Mouse (Mus musculus) ES-Bruce4 (cell line): Measurements from ENCODE around the gene Kmt2c. TPM values are rescaled to one million over a fixed set of nuclear protein-coding genes. Genes with fewer than 3 reads are reported as not detected.

Source experiments
- H3K27ac ChIP-seq: 2 replicates; pipeline ENCODE4 v1.5.1; 2012; ENCODE audit warnings: low read length, inconsistent platforms; ENCODE audit not compliant: insufficient read depth
- H3K27me3 ChIP-seq: 2 replicates; pipeline ENCODE4 v1.6.1; 2012; ENCODE audit warnings: mild to moderate bottlenecking, low read length, inconsistent platforms; ENCODE audit not compliant: control insufficient read depth, poor library complexity, insufficient read depth, severe bottlenecking
- H3K36me3 ChIP-seq: 2 replicates; pipeline ENCODE4 v1.6.1; 2012; ENCODE audit warnings: inconsistent platforms, mild to moderate bottlenecking, low read length, moderate library complexity; ENCODE audit not compliant: control insufficient read depth, poor library complexity, insufficient read depth, severe bottlenecking
- H3K4me1 ChIP-seq: one replicate; pipeline ENCODE4 v1.8.1; 2011; ENCODE audit warnings: low read length; ENCODE audit not compliant: control insufficient read depth, insufficient read depth
- H3K4me3 ChIP-seq: 2 replicates; pipeline ENCODE4 v1.5.1; 2011; ENCODE audit warnings: low read depth, mild to moderate bottlenecking, low read length
- H3K9ac ChIP-seq: 2 replicates; pipeline ENCODE4 v1.6.1; 2012; ENCODE audit warnings: low read depth, mild to moderate bottlenecking, inconsistent platforms; ENCODE audit not compliant: poor library complexity, severe bottlenecking
- H3K9me3 ChIP-seq: replicated peaks from 2 replicates; pipeline ENCODE4 v1.6.1; 2012; ENCODE audit warnings: mild to moderate bottlenecking, low read length, inconsistent platforms; ENCODE audit not compliant: control insufficient read depth, poor library complexity, insufficient read depth, severe bottlenecking
- CTCF ChIP-seq: IDR thresholded peaks from one replicate; pipeline ENCODE4 v1.8.1; 2011; ENCODE audit warnings: low read depth, low read length
- EP300 ChIP-seq: IDR thresholded peaks from 2 replicates; pipeline ENCODE4 v1.6.1; 2011; ENCODE audit warnings: low read depth, low read length; ENCODE audit not compliant: insufficient read depth
- POLR2A ChIP-seq: IDR thresholded peaks from one replicate; pipeline ENCODE4 v1.8.1; 2011; ENCODE audit warnings: low read length; ENCODE audit not compliant: insufficient read depth
- polyA plus RNA-seq: library from polyadenylated mRNA; stranded (reverse); fragments of >200 nt; gene quantifications from 2 replicates; pipeline ENCODE4 v1.2.4, GENCODE M21; 2011; ENCODE audit warnings: low read depth; ENCODE audit not compliant: missing spikeins, insufficient read depth, insufficient read length

Kmt2c gene
- polyA plus RNA-seq, 1 experiment: 27.1 TPM

- Histone ChIP-seq H3K4me3 (no peak overlapping the region), H3K27me3 (no peaks in the 10 kb centered on the region), H3K9ac (no peak overlapping the region), H3K36me3 (peaks cover under 1% of the 10 kb centered on the region; the same call in 1 of the 2 replicates), H3K4me1 (peaks cover 5% of the 10 kb centered on the region), H3K9me3 (no peaks in the 10 kb centered on the region), H3K27ac (peak overlapping the region; percentile 30; the same call in 1 of the 2 replicates)
- TF ChIP-seq POLR2A (no peak), CTCF (no peak), EP300 (peak; percentile 79)
Observed at GRCm38 (mm10) chr5:25275629-25276028, 223.0 kb downstream of the Kmt2c start.

- no peaks in the 10 kb centered on the region for H3K9me3 ChIP-seq
- TF ChIP-seq EP300 (no peak), POLR2A (no peak), CTCF (no peak)
- no peaks in the 10 kb centered on the region for H3K36me3 ChIP-seq
- no peak overlapping the region for H3K4me3 ChIP-seq
- H3K27ac ChIP-seq: no peak overlapping the region
- H3K27me3 ChIP-seq: no peaks in the 10 kb centered on the region
- no peak overlapping the region for H3K9ac ChIP-seq
- no peaks in the 10 kb centered on the region for H3K4me1 ChIP-seq
Observed at GRCm38 (mm10) chr5:25268258-25268888, 230.2 kb downstream of the Kmt2c start.

GRCm38 (mm10) chr5:25262266-25262665, 236.3 kb downstream of the Kmt2c start:
- no peaks in the 10 kb centered on the region for H3K36me3 ChIP-seq
- TF ChIP-seq EP300 (no peak), CTCF (no peak), POLR2A (no peak)
- no peaks in the 10 kb centered on the region for H3K9me3 ChIP-seq
- no peak overlapping the region for H3K27ac ChIP-seq
- no peaks in the 10 kb centered on the region for H3K4me1 ChIP-seq
- H3K9ac ChIP-seq: no peak overlapping the region
- H3K4me3 ChIP-seq: no peak overlapping the region
- no peaks in the 10 kb centered on the region for H3K27me3 ChIP-seq

- Histone ChIP-seq H3K4me1 (no peaks in the 10 kb centered on the region), H3K4me3 (no peak overlapping the region), H3K27ac (no peak overlapping the region), H3K36me3 (no peaks in the 10 kb centered on the region), H3K9me3 (no peaks in the 10 kb centered on the region), H3K27me3 (no peaks in the 10 kb centered on the region), H3K9ac (no peak overlapping the region)
- TF ChIP-seq CTCF: no peak
- no peak for TF ChIP-seq EP300
- no peak for TF ChIP-seq POLR2A
Observed at GRCm38 (mm10) chr5:25261452-25261851, 237.1 kb downstream of the Kmt2c start.

- Histone ChIP-seq H3K36me3 (no peaks in the 10 kb centered on the region), H3K9ac (no peak overlapping the region), H3K4me3 (no peak overlapping the region), H3K9me3 (no peaks in the 10 kb centered on the region), H3K27ac (no peak overlapping the region), H3K4me1 (no peaks in the 10 kb centered on the region), H3K27me3 (no peaks in the 10 kb centered on the region)
- TF ChIP-seq EP300 (no peak), POLR2A (no peak), CTCF (no peak)
Observed at GRCm38 (mm10) chr5:25256686-25257085, 241.9 kb downstream of the Kmt2c start.

- TF ChIP-seq POLR2A (no peak), CTCF (no peak), EP300 (no peak)
- Histone ChIP-seq H3K36me3 (no peaks in the 10 kb centered on the region), H3K9ac (no peak overlapping the region), H3K27me3 (no peaks in the 10 kb centered on the region), H3K4me3 (no peak overlapping the region), H3K4me1 (no peaks in the 10 kb centered on the region), H3K9me3 (no peaks in the 10 kb centered on the region), H3K27ac (no peak overlapping the region)
Observed at GRCm38 (mm10) chr5:25254491-25254890, 244.1 kb downstream of the Kmt2c start.
